Mouse (Mus musculus) thymus, postnatal 10 days (tissue): ENCODE results near the gene Nploc4.
"Not testable (repeated sequence)": the region's sequence is repeated elsewhere in the genome, so short reads cannot be mapped to it uniquely, and the experiment has no call there.

Source experiments
- DNase-seq, 2 experiments: peaks; one replicate each; pipeline ENCODE4 v3.0.0; 2021; ENCODE audit warnings: low spot score in 2 of 2

Gene Nploc4

GRCm38 (mm10) chr11:120354304-120355276 is 82.9 kb downstream of the Nploc4 start:
- DNase-seq, result no peak

GRCm38 (mm10) chr11:120353500-120354303 is 83.8 kb downstream of the Nploc4 start:
- DNase-seq, result peak; percentile 60 to 75

GRCm38 (mm10) chr11:120352571-120353290 is 84.8 kb downstream of the Nploc4 start:
- no peak for DNase-seq

GRCm38 (mm10) chr11:120352093-120352350 is 85.5 kb downstream of the Nploc4 start:
- not testable (repeated sequence) for DNase-seq

- no peak for DNase-seq
Observed at GRCm38 (mm10) chr11:120351250-120352092, 86.0 kb downstream of the Nploc4 start.

GRCm38 (mm10) chr11:120350711-120351110 is 86.8 kb downstream of the Nploc4 start:
- DNase-seq, result no peak

- DNase-seq, result peak; percentile 52 to 54
Observed at GRCm38 (mm10) chr11:120349986-120350702, 87.4 kb downstream of the Nploc4 start.

- DNase-seq, result peak in 1 of 2 experiments; percentile 32
Observed at GRCm38 (mm10) chr11:120349371-120349985, 88.0 kb downstream of the Nploc4 start.

GRCm38 (mm10) chr11:120348684-120349370 is 88.7 kb downstream of the Nploc4 start:
- DNase-seq, result peak; percentile 34 to 50

- peak; percentile 82 to 83 for DNase-seq
Observed at GRCm38 (mm10) chr11:120347791-120348683, 89.5 kb downstream of the Nploc4 start, which contains the start of gene Actg1. TSS of gene Actg1 (minus strand) at chr11:120348542.

GRCm38 (mm10) chr11:120347301-120347700 is 90.2 kb downstream of the Nploc4 start:
- no peak for DNase-seq

- DNase-seq, result not testable (repeated sequence)
Observed at GRCm38 (mm10) chr11:120346383-120347034, 91.0 kb downstream of the Nploc4 start.

GRCm38 (mm10) chr11:120345067-120345681 is 92.3 kb downstream of the Nploc4 start:
- DNase-seq, result no peak

GRCm38 (mm10) chr11:120344310-120344920 is 93.1 kb downstream of the Nploc4 start:
- no peak for DNase-seq

GRCm38 (mm10) chr11:120343519-120344309 is 93.8 kb downstream of the Nploc4 start:
- DNase-seq, result no peak

GRCm38 (mm10) chr11:120342656-120343160 is 94.8 kb downstream of the Nploc4 start:
- DNase-seq, result no peak
